Mouse (Mus musculus): ENCODE data around the gene Rgs3. TPM values are rescaled to one million over a fixed set of nuclear protein-coding genes. Genes with fewer than 3 reads are reported as not detected.

The Rgs3 gene
- total and polyA plus RNA-seq, 3 experiments: not detected

DNA sequence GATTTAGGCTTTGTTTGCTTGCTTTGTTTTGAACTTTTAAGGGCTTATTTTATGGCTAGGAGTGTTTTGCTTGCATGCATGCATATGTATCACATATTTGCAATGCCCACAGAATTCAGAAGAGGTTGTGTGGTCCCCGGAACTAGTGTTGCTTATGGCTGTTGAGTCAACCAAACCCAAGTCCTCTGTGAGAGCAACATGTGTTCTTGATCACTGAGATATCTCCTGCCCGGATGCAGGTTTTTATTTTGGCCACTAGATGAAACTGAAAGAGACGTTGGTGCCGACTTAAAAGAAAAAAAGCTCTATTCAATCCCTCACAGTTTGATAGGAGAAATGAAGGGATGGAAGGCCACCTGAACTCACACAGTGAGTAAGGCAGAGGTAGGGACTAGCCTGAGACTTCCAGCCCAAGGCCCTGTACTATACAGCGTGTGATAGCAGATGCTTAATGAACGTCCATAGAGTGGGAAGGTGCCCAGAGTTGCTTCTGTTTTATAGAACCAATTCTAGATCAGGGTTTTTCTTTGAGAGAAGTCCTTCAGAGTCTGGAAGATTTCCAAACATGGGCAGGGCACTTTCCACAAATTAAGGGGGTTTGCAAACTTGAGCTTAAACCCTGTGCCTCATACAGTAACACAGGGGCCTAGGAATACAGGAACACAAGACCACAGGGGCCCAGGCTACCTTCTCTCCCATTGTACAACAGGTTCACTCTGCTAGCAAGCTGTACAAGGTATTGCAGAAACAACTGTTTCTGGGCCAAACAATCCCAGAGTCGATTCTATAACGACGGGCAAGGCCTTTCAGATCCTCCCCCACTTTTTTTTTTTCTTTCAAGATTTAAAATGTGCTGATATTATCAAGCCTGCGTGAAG lies 41.9 kb upstream of the Rgs3 start:
- DNase-seq (ENCODE audit: low read depth, low spot score): peak; percentile 83
- Histone ChIP-seq H3K4me3 (ENCODE audit: control insufficient read depth in 1 of 2, insufficient read depth in 1 of 2, low read depth in 2 of 2, low read length in 2 of 2) (peak overlapping the region; percentile 74 to 83), H3K4me1 (ENCODE audit: control insufficient read depth in 1 of 2, insufficient read depth in 2 of 2, low read length in 2 of 2) (peaks cover 51 to 54% of the 10 kb centered on the region in 2 experiments), H3K9ac (ENCODE audit: control insufficient read depth, low read depth, low read length, poor library complexity, severe bottlenecking) (peak overlapping the region; percentile 92), H3K36me3 (ENCODE audit: control insufficient read depth in 1 of 2, insufficient read depth in 2 of 2, low read length in 2 of 2) (peaks cover 2 to 58% of the 10 kb centered on the region in 2 experiments; a peak in 2 of 4 replicates), H3K27me3 (ENCODE audit: control insufficient read depth in 1 of 2, insufficient read depth in 2 of 2, low read length in 2 of 2) (no peaks in the 10 kb centered on the region), H3K9me3 (replicated peaks; ENCODE audit: insufficient read depth, low read length) (no peaks in the 10 kb centered on the region), H3K79me2 (ENCODE audit: control insufficient read depth, insufficient read depth, low read length, poor library complexity) (peaks cover 31% of the 10 kb centered on the region), H3K27ac (ENCODE audit: control insufficient read depth, low read depth, low read length) (peak overlapping the region; percentile 80)
- TF ChIP-seq SIN3A (IDR thresholded peaks at IDR 0.05; ENCODE audit: low read length) (no peak), CTCF (IDR thresholded peaks at IDR 0.05 in 2 of 3, conservative IDR thresholded peaks at IDR 0.05 in 1 of 3; ENCODE audit: control insufficient read depth in 1 of 3, insufficient read depth in 1 of 3, low read depth in 2 of 3, low read length in 3 of 3, poor library complexity in 1 of 3, severe bottlenecking in 1 of 3) (peak in 1 of 3 experiments; percentile 19; a peak in 1 of 6 replicates)

DNA sequence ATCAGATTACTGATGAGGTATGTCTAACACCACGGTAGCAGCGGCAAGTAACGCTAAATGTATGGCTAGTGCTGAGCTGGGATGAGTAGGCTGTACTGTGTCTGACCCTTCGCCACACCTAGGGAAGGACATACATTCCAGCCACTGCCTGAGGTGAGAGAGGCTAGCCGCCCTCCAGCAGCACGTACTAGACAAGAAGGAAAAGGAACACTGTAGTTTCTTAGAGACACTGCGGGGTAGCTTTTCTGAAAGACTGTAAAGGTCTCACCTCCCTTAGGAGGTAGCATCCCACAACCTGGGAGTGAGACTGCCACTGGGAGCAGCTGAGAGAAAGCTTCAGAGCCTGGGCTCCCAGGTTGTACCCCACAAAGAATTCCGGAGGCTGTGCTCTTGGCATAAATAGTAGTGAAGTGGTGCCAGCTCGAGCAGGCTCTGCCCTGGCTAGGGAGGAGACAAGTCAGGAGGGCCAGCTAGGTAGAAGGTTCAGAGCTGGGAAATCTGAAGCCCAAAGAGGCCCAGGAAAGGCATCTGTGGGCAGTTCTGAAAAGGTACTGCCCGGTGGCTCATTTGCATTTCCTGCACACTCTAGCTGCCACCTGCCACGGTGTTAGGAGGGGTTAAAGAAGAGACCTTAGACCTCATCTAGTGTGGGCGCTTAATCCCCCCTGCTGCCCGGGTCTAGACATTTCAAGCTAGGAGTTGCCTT lies 41.1 kb upstream of the Rgs3 start:
- Histone ChIP-seq H3K79me2 (ENCODE audit: control insufficient read depth, insufficient read depth, low read length, poor library complexity) (peaks cover 31% of the 10 kb centered on the region), H3K9me3 (replicated peaks; ENCODE audit: insufficient read depth, low read length) (no peaks in the 10 kb centered on the region), H3K36me3 (ENCODE audit: control insufficient read depth in 1 of 2, insufficient read depth in 2 of 2, low read length in 2 of 2) (peaks cover 0 to 60% of the 10 kb centered on the region in 2 experiments; a peak in 2 of 4 replicates), H3K27ac (ENCODE audit: control insufficient read depth, low read depth, low read length) (peak overlapping the region; percentile 80), H3K4me1 (ENCODE audit: control insufficient read depth in 1 of 2, insufficient read depth in 2 of 2, low read length in 2 of 2) (peaks cover 51 to 56% of the 10 kb centered on the region in 2 experiments), H3K27me3 (ENCODE audit: control insufficient read depth in 1 of 2, insufficient read depth in 2 of 2, low read length in 2 of 2) (no peaks in the 10 kb centered on the region), H3K4me3 (ENCODE audit: control insufficient read depth in 1 of 2, insufficient read depth in 1 of 2, low read depth in 2 of 2, low read length in 2 of 2) (peak overlapping the region; percentile 74 to 83), H3K9ac (ENCODE audit: control insufficient read depth, low read depth, low read length, poor library complexity, severe bottlenecking) (peak overlapping the region; percentile 92)
- peak; percentile 74 for DNase-seq (ENCODE audit: low read depth, low spot score)
- TF ChIP-seq GATA1 (IDR thresholded peaks at IDR 0.05; ENCODE audit: low read depth, low read length): no peak
- TF ChIP-seq RCOR1 (IDR thresholded peaks at IDR 0.05; ENCODE audit: low read depth, low read length): no peak
- no peak for TF ChIP-seq SIN3A (IDR thresholded peaks at IDR 0.05; ENCODE audit: low read length)
- TF ChIP-seq UBTF (IDR thresholded peaks at IDR 0.05; ENCODE audit: borderline replicate concordance, insufficient read depth, low read depth, low read length): no peak
- no peak for TF ChIP-seq ELF1 (IDR thresholded peaks at IDR 0.05; ENCODE audit: low read depth, low read length)
- no peak for TF ChIP-seq POLR2A (IDR thresholded peaks at IDR 0.05; ENCODE audit: control insufficient read depth in 1 of 2, insufficient read depth in 1 of 2, low read depth in 1 of 2, low read length in 2 of 2, poor library complexity in 1 of 2)
- no peak for TF ChIP-seq MAFK (IDR thresholded peaks at IDR 0.05; ENCODE audit: borderline replicate concordance, low read depth, low read length)
- no peak for TF ChIP-seq ETS1 (IDR thresholded peaks at IDR 0.05; ENCODE audit: low read depth, low read length)
- TF ChIP-seq CHD1 (IDR thresholded peaks at IDR 0.05; ENCODE audit: low read depth, low read length): no peak
- TF ChIP-seq ZC3H11A (IDR thresholded peaks at IDR 0.05; ENCODE audit: low read depth, low read length): no peak
- TF ChIP-seq MYC (IDR thresholded peaks at IDR 0.05; ENCODE audit: low read depth, low read length): no peak
- TF ChIP-seq HCFC1 (IDR thresholded peaks at IDR 0.05; ENCODE audit: low read depth, low read length): no peak
- no peak for TF ChIP-seq USF2 (IDR thresholded peaks at IDR 0.05; ENCODE audit: borderline replicate concordance in 1 of 2, insufficient read depth in 1 of 2, low read depth in 1 of 2, low read length in 2 of 2)
- no peak for TF ChIP-seq ZMIZ1 (IDR thresholded peaks at IDR 0.05; ENCODE audit: low read depth, low read length)
- TF ChIP-seq ZKSCAN1 (IDR thresholded peaks at IDR 0.05; ENCODE audit: low read depth, low read length): no peak
- TF ChIP-seq TCF12 (IDR thresholded peaks at IDR 0.05; ENCODE audit: low read depth, low read length): no peak
- TF ChIP-seq TAL1 (IDR thresholded peaks at IDR 0.05; ENCODE audit: low read length): no peak
- TF ChIP-seq CTCF (IDR thresholded peaks at IDR 0.05 in 2 of 3, conservative IDR thresholded peaks at IDR 0.05 in 1 of 3; ENCODE audit: control insufficient read depth in 1 of 3, insufficient read depth in 1 of 3, low read depth in 2 of 3, low read length in 3 of 3, poor library complexity in 1 of 3, severe bottlenecking in 1 of 3): no peak
- TF ChIP-seq USF1 (IDR thresholded peaks at IDR 0.05; ENCODE audit: low read depth, low read length): no peak
